25 mouse cellular contexts compared by ENCODE assay signal in the genomic region with DNA sequence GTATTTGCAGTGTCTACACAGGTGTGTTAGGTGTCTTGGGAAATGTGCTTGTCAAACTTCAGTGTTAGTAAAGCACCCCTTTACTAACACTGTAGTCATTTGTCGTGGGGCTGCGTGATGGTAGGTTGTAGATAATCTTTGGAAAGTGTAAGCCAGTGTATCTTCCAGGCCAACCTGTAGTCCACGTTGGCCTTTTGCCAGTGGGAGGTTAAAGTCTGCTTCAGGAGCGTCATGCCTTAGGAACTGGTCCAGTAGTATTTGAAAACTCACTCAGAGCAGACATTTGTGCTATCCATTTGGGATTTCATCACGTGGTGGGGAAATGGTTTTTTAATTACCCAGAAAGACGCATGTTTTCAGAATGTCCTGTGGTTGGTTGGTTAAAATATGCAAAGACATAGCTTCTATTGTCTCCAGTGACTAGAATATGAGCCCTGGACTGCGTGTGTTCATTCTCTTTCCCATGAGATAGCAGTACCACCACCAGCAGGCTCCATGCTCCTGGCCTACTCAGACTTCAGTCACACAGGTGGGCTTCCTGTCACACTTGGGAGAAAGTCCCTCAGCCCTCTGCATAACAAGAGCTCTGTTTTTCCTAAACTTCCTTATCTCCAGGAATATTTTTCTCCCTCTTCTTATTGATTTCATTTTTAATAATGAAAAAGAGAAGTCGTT.
DNase-seq lines count a peak whose midpoint lies in the region; ATAC-seq and TF ChIP-seq lines count a peak whose summit lies in the region.
"Had no signal": no experiment of that assay in that cellular context is flagged by ENCODE, and none has a peak within 500 bp of the region (broad histone marks: within the 10 kb centered on the region; RNA-seq: fewer than 3 reads in every experiment).

No protein-coding gene starts in this region.

- no peak overlapping the region for H3K4me2 ChIP-seq in kidney, embryonic 16.5 days (replicated peaks; ENCODE audit: low read depth, low read length)
- no peak overlapping the region for H3K4me2 ChIP-seq in midbrain, embryonic 11.5 days
- H3K4me2 ChIP-seq in midbrain, postnatal 0 days (ENCODE audit: low read depth, low read length, poor library complexity, severe bottlenecking) = no peak overlapping the region
- H3K4me2 ChIP-seq: embryonic facial prominence, embryonic 13.5 days; heart, embryonic 13.5 days; hindbrain, embryonic 15.5 days; limb, embryonic 12.5 days; lung, embryonic 14.5 days; neural tube, embryonic 13.5 days had no signal

- no peaks in the 10 kb centered on the region for H3K36me3 ChIP-seq in kidney, adult 2 months (ENCODE audit: control insufficient read depth, insufficient read depth, low read length)
- no peaks in the 10 kb centered on the region for H3K36me3 ChIP-seq in kidney, embryonic 16.5 days (ENCODE audit: insufficient read depth, low read length)
- no peaks in the 10 kb centered on the region for H3K36me3 ChIP-seq in midbrain, embryonic 11.5 days (ENCODE audit: control insufficient read depth, insufficient read depth, low read length)
- H3K36me3 ChIP-seq in midbrain, postnatal 0 days (ENCODE audit: insufficient read depth, low read length) = no peaks in the 10 kb centered on the region
- H3K36me3 ChIP-seq: embryonic facial prominence, embryonic 13.5 days; forebrain, embryonic 10.5 days; hindbrain, embryonic 10.5 days; hindbrain, embryonic 15.5 days; limb, embryonic 12.5 days; midbrain, embryonic 10.5 days; neural tube, embryonic 13.5 days had no signal

- DNase-seq in kidney, adult 2 months = peak; percentile 51
- peak; percentile 57 for DNase-seq in midbrain, embryonic 11.5 days (ENCODE audit: low spot score, missing footprints)
- DNase-seq in midbrain, postnatal 0 days (ENCODE audit: low spot score) = no peak
- DNase-seq in kidney, postnatal 25 days = peak; percentile 62 to 66
- DNase-seq: adrenal gland, postnatal 25 days; B cell, adult 2 months; cerebellum, adult 11-12 months; heart, postnatal 10 days; lung, embryonic 14.5 days; lung, postnatal 14 days; right cerebral cortex, postnatal 4 days had no signal

- no peak overlapping the region for H3K27ac ChIP-seq in kidney, adult 2 months (ENCODE audit: insufficient read depth, low read depth, low read length)
- H3K27ac ChIP-seq in kidney, embryonic 16.5 days (ENCODE audit: low read length) = no peak overlapping the region
- no peak overlapping the region for H3K27ac ChIP-seq in midbrain, embryonic 11.5 days (ENCODE audit: low read depth, low read length)
- H3K27ac ChIP-seq in midbrain, postnatal 0 days (ENCODE audit: low read depth, low read length) = no peak overlapping the region
- H3K27ac ChIP-seq: embryonic facial prominence, embryonic 13.5 days; forebrain, embryonic 10.5 days; heart, embryonic 13.5 days; hindbrain, embryonic 10.5 days; hindbrain, embryonic 15.5 days; limb, embryonic 12.5 days; liver, embryonic 14.5 days; midbrain, embryonic 10.5 days; neural tube, embryonic 13.5 days had no signal

- H3K9ac ChIP-seq in kidney, embryonic 16.5 days (replicated peaks; ENCODE audit: low read length) = no peak overlapping the region
- H3K9ac ChIP-seq in midbrain, embryonic 11.5 days (ENCODE audit: low read length) = no peak overlapping the region
- H3K9ac ChIP-seq in midbrain, postnatal 0 days (replicated peaks; ENCODE audit: low read length, poor library complexity, severe bottlenecking) = no peak overlapping the region
- H3K9ac ChIP-seq: embryonic facial prominence, embryonic 13.5 days; heart, embryonic 13.5 days; hindbrain, embryonic 15.5 days; limb, embryonic 12.5 days; liver, embryonic 14.5 days; lung, embryonic 14.5 days; neural tube, embryonic 13.5 days had no signal

- no peak for ATAC-seq in kidney, embryonic 16.5 days (ENCODE audit: low FRiP score, low TSS enrichment)
- ATAC-seq in midbrain, embryonic 11.5 days (ENCODE audit: low FRiP score) = no peak
- no peak for ATAC-seq in midbrain, postnatal 0 days (ENCODE audit: low FRiP score)
- ATAC-seq in monocyte, adult 5-6 weeks (replicated peaks; ENCODE audit: insufficient number of reproducible peaks, low FRiP score, low TSS enrichment, poor library complexity, severe bottlenecking) = no peak
- ATAC-seq: forebrain, embryonic 16.5 days; inflammation-experienced regulatory T-cells, adult 6 months; midbrain, embryonic 16.5 days had no signal

- 64% methylated on average over 8 of the region's 8 CpGs for WGBS in kidney, adult 2 months
- WGBS in kidney, embryonic 16.5 days = 85% methylated on average over 8 of the region's 8 CpGs
- WGBS in midbrain, embryonic 11.5 days = 83% methylated on average over 8 of the region's 8 CpGs
- WGBS in midbrain, postnatal 0 days = 90% methylated on average over 8 of the region's 8 CpGs

- H3K4me1 ChIP-seq in kidney, adult 2 months (ENCODE audit: control insufficient read depth, insufficient read depth, low read length) = no peaks in the 10 kb centered on the region
- H3K4me1 ChIP-seq in kidney, embryonic 16.5 days (ENCODE audit: insufficient read depth, low read length) = peaks cover 10% of the 10 kb centered on the region; the same call in 1 of the 2 replicates
- H3K4me1 ChIP-seq in midbrain, embryonic 11.5 days (ENCODE audit: control insufficient read depth, insufficient read depth, low read length) = no peaks in the 10 kb centered on the region
- no peaks in the 10 kb centered on the region for H3K4me1 ChIP-seq in midbrain, postnatal 0 days (ENCODE audit: insufficient read depth, low read length)
- H3K4me1 ChIP-seq: forebrain, embryonic 10.5 days; hindbrain, embryonic 15.5 days had no signal

- no peaks in the 10 kb centered on the region for H3K9me3 ChIP-seq in kidney, embryonic 16.5 days (ENCODE audit: low read length)
- no peaks in the 10 kb centered on the region for H3K9me3 ChIP-seq in midbrain, embryonic 11.5 days (ENCODE audit: control insufficient read depth, low read length)
- no peaks in the 10 kb centered on the region for H3K9me3 ChIP-seq in midbrain, postnatal 0 days (ENCODE audit: low read length)
- H3K9me3 ChIP-seq: embryonic facial prominence, embryonic 13.5 days; forebrain, embryonic 10.5 days; hindbrain, embryonic 10.5 days; hindbrain, embryonic 15.5 days; limb, embryonic 12.5 days; midbrain, embryonic 10.5 days; neural tube, embryonic 13.5 days had no signal

- H3K4me3 ChIP-seq in kidney, adult 2 months (ENCODE audit: insufficient read depth, low read depth, low read length) = no peak overlapping the region
- H3K4me3 ChIP-seq in kidney, embryonic 16.5 days (ENCODE audit: low read length) = no peak overlapping the region
- H3K4me3 ChIP-seq in midbrain, embryonic 11.5 days (ENCODE audit: low read depth, low read length) = no peak overlapping the region
- H3K4me3 ChIP-seq in midbrain, postnatal 0 days (ENCODE audit: low read depth, low read length) = no peak overlapping the region
- H3K4me3 ChIP-seq: embryonic facial prominence, embryonic 13.5 days; forebrain, embryonic 10.5 days; heart, embryonic 13.5 days; hindbrain, embryonic 10.5 days; hindbrain, embryonic 15.5 days; limb, embryonic 12.5 days; midbrain, embryonic 10.5 days; neural tube, embryonic 13.5 days had no signal

- no peak for TF ChIP-seq CTCF in kidney, adult 2 months (conservative IDR thresholded peaks at IDR 0.05; ENCODE audit: insufficient read depth, insufficient read length, low read depth, low read length)
- TF ChIP-seq CTCF in midbrain, postnatal 0 days (IDR thresholded peaks at IDR 0.05) = no peak

- H3K27me3 ChIP-seq in kidney, adult 2 months (replicated peaks; ENCODE audit: control insufficient read depth, insufficient read depth, low read length) = no peaks in the 10 kb centered on the region
- no peaks in the 10 kb centered on the region for H3K27me3 ChIP-seq in kidney, embryonic 16.5 days (ENCODE audit: insufficient read depth, low read length)
- H3K27me3 ChIP-seq in midbrain, embryonic 11.5 days (ENCODE audit: control insufficient read depth, insufficient read depth, low read length) = no peaks in the 10 kb centered on the region
- H3K27me3 ChIP-seq in midbrain, postnatal 0 days (ENCODE audit: insufficient read depth, low read length) = no peaks in the 10 kb centered on the region
- H3K27me3 ChIP-seq: embryonic facial prominence, embryonic 13.5 days; heart, embryonic 13.5 days; hindbrain, embryonic 15.5 days; limb, embryonic 12.5 days; neural tube, embryonic 13.5 days had no signal

- no peak for TF ChIP-seq POLR2A in kidney, adult 2 months (IDR thresholded peaks at IDR 0.05; ENCODE audit: low read depth, low read length)
